Mouse (Mus musculus): ENCODE data around the gene Nkain1.

DNA sequence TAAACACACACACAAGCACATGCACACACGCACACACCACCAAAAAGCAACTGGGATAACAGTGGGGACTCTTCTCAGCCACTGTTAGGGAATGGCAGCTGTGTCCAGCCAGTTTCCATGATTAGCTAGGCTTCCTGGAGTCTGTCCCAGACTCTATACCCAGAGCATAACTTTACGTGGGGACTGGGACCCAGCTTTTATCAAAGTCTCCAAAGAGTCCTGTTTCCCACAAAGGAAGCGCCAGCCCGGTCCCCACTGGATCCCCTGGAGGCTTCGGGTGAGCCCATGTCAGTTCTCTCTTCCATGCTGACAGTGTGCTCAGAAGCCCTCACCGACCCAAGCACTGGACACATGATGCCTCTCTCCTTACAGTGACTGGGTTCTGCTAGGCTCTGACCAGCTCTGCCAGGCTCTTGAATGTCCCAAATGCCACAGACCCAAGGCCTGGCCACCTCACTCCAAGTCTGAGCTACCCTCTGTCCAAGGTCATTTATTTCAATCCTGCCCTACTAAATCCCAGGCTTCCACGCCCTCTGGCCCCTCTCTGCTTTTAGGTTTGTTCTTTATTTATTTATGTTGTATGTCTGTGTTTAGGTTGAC, 988 bp upstream of the Nkain1 start:
- TF ChIP-seq CTCF (IDR thresholded peaks at IDR 0.05; ENCODE audit: low read depth, low read length) (no peak), GATA1 (IDR thresholded peaks at IDR 0.05; ENCODE audit: borderline replicate concordance, low read length) (no peak), TAL1 (conservative IDR thresholded peaks at IDR 0.05; ENCODE audit: low read depth, low read length) (no peak), POLR2AphosphoS5 (IDR thresholded peaks at IDR 0.05; ENCODE audit: insufficient replicate concordance, low read depth, low read length) (no peak), GATA2 (IDR thresholded peaks at IDR 0.05; ENCODE audit: borderline replicate concordance, low read depth, low read length) (no peak)

Data from G1E (cell line).